Mouse (Mus musculus) gastrocnemius, adult 18-20 months (tissue): ENCODE results near the gene Kcng1. TPM values are rescaled to one million over a fixed set of nuclear protein-coding genes. Genes with fewer than 3 reads are reported as not detected.

ENCODE experiments used
- total RNA-seq, 2 experiments: library from RNA; stranded (reverse); gene quantifications; 2 replicates each; pipeline ENCODE4 v1.2.3; 2021

The Kcng1 gene
- total RNA-seq, 2 experiments from 2014 or later, result 0.09 TPM; not detected in 1

Other genes starting within 250 kb of the Kcng1 start
- 1 to 10 TPM; 1.0 to 2.4 TPM for gene Pard6b, start 200.7 kb downstream of the Kcng1 start, total RNA-seq
- gene Adnp, start 74.6 kb downstream of the Kcng1 start, total RNA-seq, result 10 to 100 TPM; 14.4 to 15.6 TPM
- 10 to 100 TPM; 10.1 to 14.1 TPM for gene Gm20716, start 51.4 kb downstream of the Kcng1 start, total RNA-seq
- gene Dpm1, start 51.1 kb downstream of the Kcng1 start, total RNA-seq, result 10 to 100 TPM; 75.5 to 85.3 TPM
- gene Mocs3, start 51.1 kb downstream of the Kcng1 start, total RNA-seq, result 1 to 10 TPM; 5.0 to 5.1 TPM